Mouse (Mus musculus): ENCODE measurements around the gene Pou5f1. TPM values are rescaled to one million over a fixed set of nuclear protein-coding genes. Genes with fewer than 3 reads are reported as not detected.

Gene Pou5f1
- polyA plus RNA-seq, 1 experiment, result not detected

- DNase-seq (ENCODE audit: low spot score), result no peak
These were observed 7.3 kb downstream of the Pou5f1 start for GRCm38 (mm10) chr17:35512916-35513626.

- DNase-seq (ENCODE audit: low spot score), result no peak
These were observed 8.1 kb downstream of the Pou5f1 start for GRCm38 (mm10) chr17:35513886-35514285.

- DNase-seq (ENCODE audit: low spot score), result no peak
These were observed 8.9 kb downstream of the Pou5f1 start for GRCm38 (mm10) chr17:35514756-35515155.

GRCm38 (mm10) chr17:35515911-35516640 is 10.3 kb downstream of the Pou5f1 start:
- no peak for DNase-seq (ENCODE audit: low spot score)

GRCm38 (mm10) chr17:35516652-35517500 is 11.1 kb downstream of the Pou5f1 start, which contains the start of the genes Tcf19 and Cchcr1:
Gene Tcf19, minus strand, starts transcription at chr17:35516824.
Gene Cchcr1, plus strand, starts transcription at chr17:35517100.
- DNase-seq (ENCODE audit: low spot score), result peak; percentile 94

GRCm38 (mm10) chr17:35517526-35517925 is 11.7 kb downstream of the Pou5f1 start:
- DNase-seq (ENCODE audit: low spot score), result no peak

GRCm38 (mm10) chr17:35524354-35524753 is 18.5 kb downstream of the Pou5f1 start:
- DNase-seq (ENCODE audit: low spot score), result no peak

- DNase-seq (ENCODE audit: low spot score), result no peak
These were observed 20.8 kb downstream of the Pou5f1 start for GRCm38 (mm10) chr17:35526644-35527043.

GRCm38 (mm10) chr17:35532360-35532759 is 26.5 kb downstream of the Pou5f1 start:
- DNase-seq (ENCODE audit: low spot score), result no peak

- no peak for DNase-seq (ENCODE audit: low spot score)
These were observed 27.1 kb downstream of the Pou5f1 start, which contains the start of gene Psors1c2 for GRCm38 (mm10) chr17:35532901-35533300. Gene Psors1c2, plus strand, starts transcription at chr17:35533201.

GRCm38 (mm10) chr17:35534343-35534742 is 28.5 kb downstream of the Pou5f1 start:
- no peak for DNase-seq (ENCODE audit: low spot score)

GRCm38 (mm10) chr17:35537421-35537820 is 31.6 kb downstream of the Pou5f1 start:
- no peak for DNase-seq (ENCODE audit: low spot score)

GRCm38 (mm10) chr17:35538476-35538875 is 32.7 kb downstream of the Pou5f1 start:
- no peak for DNase-seq (ENCODE audit: low spot score)

GRCm38 (mm10) chr17:35539540-35539939 is 33.7 kb downstream of the Pou5f1 start:
- DNase-seq (ENCODE audit: low spot score), result no peak

- DNase-seq (ENCODE audit: low spot score), result no peak
These were observed 37.1 kb downstream of the Pou5f1 start for GRCm38 (mm10) chr17:35542761-35543411.

GRCm38 (mm10) chr17:35543412-35543861 is 37.6 kb downstream of the Pou5f1 start:
- no peak for DNase-seq (ENCODE audit: low spot score)

- DNase-seq (ENCODE audit: low spot score), result no peak
These were observed 38.2 kb downstream of the Pou5f1 start for GRCm38 (mm10) chr17:35544001-35544400.

GRCm38 (mm10) chr17:35544680-35545079 is 38.9 kb downstream of the Pou5f1 start:
- no peak for DNase-seq (ENCODE audit: low spot score)

- no peak for DNase-seq (ENCODE audit: low spot score)
These were observed 41.6 kb downstream of the Pou5f1 start for GRCm38 (mm10) chr17:35547465-35547864.

- DNase-seq (ENCODE audit: low spot score), result no peak
These were observed 42.8 kb downstream of the Pou5f1 start for GRCm38 (mm10) chr17:35548636-35549035.

GRCm38 (mm10) chr17:35549437-35550142 is 43.8 kb downstream of the Pou5f1 start:
- DNase-seq (ENCODE audit: low spot score), result peak; percentile 58

Data from urinary bladder, adult 2 months (tissue).